Mouse (Mus musculus): ENCODE results near the gene Krtap11-1. TPM values are rescaled to one million over a fixed set of nuclear protein-coding genes. Genes with fewer than 3 reads are reported as not detected.
A peak's percentile ranks its signal among the peaks of the same experiment; 100 is the strongest.

The Krtap11-1 gene
- polyA plus RNA-seq, 1 experiment from 2014 or later: not detected

DNA sequence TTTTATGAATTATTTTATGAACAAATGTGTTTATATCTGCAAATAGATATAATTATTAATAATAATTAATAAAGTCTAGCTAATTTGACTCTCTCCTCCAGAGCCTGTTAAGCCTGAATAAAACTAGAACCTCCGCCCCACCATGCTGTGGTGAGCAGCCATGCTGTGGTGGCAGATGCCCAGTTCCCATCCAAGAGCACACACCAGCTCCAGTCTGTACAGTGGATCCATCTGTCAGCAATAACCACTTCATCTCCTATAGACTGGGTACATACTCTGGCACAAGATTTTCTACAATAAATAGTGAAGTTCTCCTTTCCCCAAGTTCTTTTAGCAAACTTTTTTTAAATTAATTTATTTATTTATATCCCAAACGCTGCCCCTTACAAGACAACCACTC lies 10.7 kb upstream of the Krtap11-1 start:
- Histone ChIP-seq H3K27ac (ENCODE audit: low read length) (no peak overlapping the region), H3K4me1 (ENCODE audit: control insufficient read depth, insufficient read depth, low read length) (peaks cover 3% of the 10 kb centered on the region), H3K9me3 (replicated peaks; ENCODE audit: control insufficient read depth, low read length) (no peaks in the 10 kb centered on the region), H3K4me3 (ENCODE audit: low read length) (no peak overlapping the region), H3K9ac (ENCODE audit: low read length) (no peak overlapping the region), H3K27me3 (ENCODE audit: control insufficient read depth, insufficient read depth, low read length) (no peaks in the 10 kb centered on the region), H3K4me2 (ENCODE audit: low read depth, low read length) (no peak overlapping the region), H3K36me3 (ENCODE audit: control insufficient read depth, insufficient read depth) (no peaks in the 10 kb centered on the region)
- 82% methylated on average over 2 of the region's 2 CpGs for WGBS
- ATAC-seq (replicated peaks; ENCODE audit: extremely low read depth, insufficient read depth, low FRiP score): no peak

DNA sequence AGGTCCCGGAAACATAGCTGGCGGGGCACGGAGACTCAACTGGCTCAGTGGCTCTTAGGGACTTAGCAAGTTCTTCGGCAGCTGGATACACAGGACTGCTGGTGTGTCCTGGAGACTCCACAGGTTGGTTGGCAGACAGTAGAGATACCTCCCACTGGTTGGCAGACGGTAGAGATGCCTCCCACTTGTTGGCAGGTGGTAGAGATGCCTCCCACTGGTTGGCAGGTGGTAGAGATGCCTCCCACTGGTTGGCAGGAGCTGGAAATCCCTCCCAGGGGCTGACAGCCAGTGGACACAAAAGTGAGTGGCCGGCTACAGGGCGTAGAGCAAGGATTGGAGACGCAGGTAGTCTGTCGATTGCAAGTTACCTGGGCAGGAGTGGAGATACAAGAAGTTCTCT lies 467 bp downstream of the Krtap11-1 start:
- 85% methylated on average over 9 of the region's 9 CpGs for WGBS
- peaks cover 3% of the 10 kb centered on the region; the same call in 1 of the 2 replicates for H3K4me1 ChIP-seq (ENCODE audit: control insufficient read depth, insufficient read depth, low read length)
- no peak overlapping the region for H3K9ac ChIP-seq (ENCODE audit: low read length)
- H3K9me3 ChIP-seq (replicated peaks; ENCODE audit: control insufficient read depth, low read length): no peaks in the 10 kb centered on the region
- H3K4me3 ChIP-seq (ENCODE audit: low read length): no peak overlapping the region
- no peak for ATAC-seq (replicated peaks; ENCODE audit: extremely low read depth, insufficient read depth, low FRiP score)
- no peaks in the 10 kb centered on the region for H3K36me3 ChIP-seq (ENCODE audit: control insufficient read depth, insufficient read depth)
- no peak overlapping the region for H3K27ac ChIP-seq (ENCODE audit: low read length)
- H3K4me2 ChIP-seq (ENCODE audit: low read depth, low read length): no peak overlapping the region
- H3K27me3 ChIP-seq (ENCODE audit: control insufficient read depth, insufficient read depth, low read length): no peaks in the 10 kb centered on the region

DNA sequence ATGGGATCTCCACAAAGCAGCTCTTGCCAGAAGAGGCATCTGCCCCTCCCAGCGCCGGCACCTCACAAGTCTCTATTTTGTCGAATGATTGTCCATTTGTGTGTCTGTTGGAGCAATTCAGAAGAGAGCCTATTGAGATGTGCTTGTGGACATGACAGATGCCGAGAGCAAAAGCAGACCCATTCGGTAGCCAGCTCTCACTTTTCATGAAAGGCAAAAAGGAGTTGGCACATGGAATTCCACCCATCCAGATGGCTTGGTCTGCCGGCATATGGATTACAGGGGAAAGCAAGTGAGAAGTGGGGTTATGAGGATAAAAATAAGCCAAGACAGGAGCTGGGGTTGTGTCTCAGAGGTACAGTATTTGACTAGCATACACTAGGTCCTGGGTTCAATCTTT lies 1.8 kb downstream of the Krtap11-1 start:
- no peaks in the 10 kb centered on the region for H3K27me3 ChIP-seq (ENCODE audit: control insufficient read depth, insufficient read depth, low read length)
- H3K4me1 ChIP-seq (ENCODE audit: control insufficient read depth, insufficient read depth, low read length): peaks cover 3% of the 10 kb centered on the region; the same call in 1 of the 2 replicates
- ATAC-seq (replicated peaks; ENCODE audit: extremely low read depth, insufficient read depth, low FRiP score): no peak
- H3K36me3 ChIP-seq (ENCODE audit: control insufficient read depth, insufficient read depth): no peaks in the 10 kb centered on the region
- no peak overlapping the region for H3K4me3 ChIP-seq (ENCODE audit: low read length)
- H3K27ac ChIP-seq (ENCODE audit: low read length): no peak overlapping the region
- no peak overlapping the region for H3K9ac ChIP-seq (ENCODE audit: low read length)
- no peak overlapping the region for H3K4me2 ChIP-seq (ENCODE audit: low read depth, low read length)
- H3K9me3 ChIP-seq (replicated peaks; ENCODE audit: control insufficient read depth, low read length): no peaks in the 10 kb centered on the region
- 69% methylated on average over 6 of the region's 6 CpGs for WGBS

DNA sequence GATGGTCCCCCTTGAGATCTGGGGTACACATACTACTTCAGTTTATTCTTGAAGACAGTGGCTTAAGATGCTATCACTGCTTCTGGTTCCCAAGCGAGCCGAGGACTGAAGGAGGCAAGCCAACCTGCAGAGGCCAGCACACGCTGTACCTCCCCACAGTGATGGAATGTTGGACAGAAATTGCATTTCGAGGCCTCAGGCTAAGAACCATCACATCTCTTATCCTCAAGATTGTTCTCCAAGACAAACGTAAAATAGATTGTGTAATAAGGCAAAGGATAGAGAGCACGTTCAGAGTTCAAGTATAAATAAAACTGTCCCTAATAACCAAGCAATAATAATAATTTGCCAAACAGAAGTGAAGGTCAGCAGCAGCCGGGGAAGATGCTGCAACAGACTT lies 2.8 kb downstream of the Krtap11-1 start:
- Histone ChIP-seq H3K27ac (ENCODE audit: low read length) (no peak overlapping the region), H3K4me1 (ENCODE audit: control insufficient read depth, insufficient read depth, low read length) (peaks cover 3% of the 10 kb centered on the region; the same call in 1 of the 2 replicates), H3K36me3 (ENCODE audit: control insufficient read depth, insufficient read depth) (no peaks in the 10 kb centered on the region), H3K9ac (ENCODE audit: low read length) (no peak overlapping the region), H3K27me3 (ENCODE audit: control insufficient read depth, insufficient read depth, low read length) (no peaks in the 10 kb centered on the region), H3K4me2 (ENCODE audit: low read depth, low read length) (no peak overlapping the region), H3K9me3 (replicated peaks; ENCODE audit: control insufficient read depth, low read length) (no peaks in the 10 kb centered on the region), H3K4me3 (ENCODE audit: low read length) (no peak overlapping the region)
- WGBS: 63% methylated on average over 7 of the region's 7 CpGs
- no peak for ATAC-seq (replicated peaks; ENCODE audit: extremely low read depth, insufficient read depth, low FRiP score)

DNA sequence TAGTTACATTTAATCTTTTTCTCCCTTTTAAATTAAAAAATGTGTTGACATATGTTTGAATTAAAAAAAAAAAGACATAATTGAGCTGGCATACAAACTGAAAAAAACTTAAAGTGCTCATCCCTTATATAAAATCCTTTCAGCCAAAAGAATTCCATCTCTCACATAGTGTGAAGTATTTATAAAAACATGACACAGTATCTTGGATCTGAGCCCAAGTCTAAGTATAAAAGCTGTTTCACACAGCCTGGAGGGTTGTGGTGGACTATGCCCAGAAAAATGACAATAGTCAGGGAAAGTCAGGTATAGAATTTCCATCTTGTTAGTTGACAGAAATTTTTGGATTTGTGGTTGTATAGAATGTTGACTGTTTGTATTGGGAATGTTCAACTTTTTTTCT lies 20.7 kb downstream of the Krtap11-1 start:
- H3K4me1 ChIP-seq (ENCODE audit: control insufficient read depth, insufficient read depth, low read length): no peaks in the 10 kb centered on the region
- H3K4me3 ChIP-seq (ENCODE audit: low read length): no peak overlapping the region
- no peaks in the 10 kb centered on the region for H3K36me3 ChIP-seq (ENCODE audit: control insufficient read depth, insufficient read depth)
- peak; percentile 49; the same call in 1 of the 2 replicates for ATAC-seq (replicated peaks; ENCODE audit: extremely low read depth, insufficient read depth, low FRiP score)
- H3K9ac ChIP-seq (ENCODE audit: low read length): no peak overlapping the region
- no peak overlapping the region for H3K27ac ChIP-seq (ENCODE audit: low read length)
- H3K27me3 ChIP-seq (ENCODE audit: control insufficient read depth, insufficient read depth, low read length): no peaks in the 10 kb centered on the region
- H3K9me3 ChIP-seq (replicated peaks; ENCODE audit: control insufficient read depth, low read length): no peaks in the 10 kb centered on the region
- no peak overlapping the region for H3K4me2 ChIP-seq (ENCODE audit: low read depth, low read length)

DNA sequence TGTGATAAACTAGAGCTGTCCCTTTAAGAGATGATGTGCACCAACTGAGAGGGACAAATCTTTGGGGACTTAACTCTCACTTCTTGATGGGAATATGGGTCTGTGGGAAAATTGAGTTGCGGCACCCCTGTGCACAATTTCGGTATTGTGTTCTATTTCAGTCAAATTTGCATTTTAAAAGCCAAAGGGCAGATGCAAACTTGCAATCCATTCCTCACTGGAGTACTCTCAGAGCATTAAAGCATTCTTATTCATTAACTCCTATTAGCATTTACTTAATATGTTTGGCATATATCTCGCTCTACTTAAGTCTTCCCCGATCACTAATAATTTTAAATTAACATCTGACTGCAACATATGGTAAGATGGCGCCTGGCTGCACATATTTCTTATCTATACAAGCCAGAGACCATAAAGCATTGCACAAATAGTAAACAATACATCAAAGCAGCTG lies 32.9 kb downstream of the Krtap11-1 start:
- H3K27ac ChIP-seq (ENCODE audit: low read length): no peak overlapping the region
- H3K9me3 ChIP-seq (replicated peaks; ENCODE audit: control insufficient read depth, low read length): no peaks in the 10 kb centered on the region
- no peaks in the 10 kb centered on the region for H3K27me3 ChIP-seq (ENCODE audit: control insufficient read depth, insufficient read depth, low read length)
- no peak overlapping the region for H3K9ac ChIP-seq (ENCODE audit: low read length)
- ATAC-seq (replicated peaks; ENCODE audit: extremely low read depth, insufficient read depth, low FRiP score): no peak
- WGBS: 75% methylated on average over 5 of the region's 5 CpGs
- no peaks in the 10 kb centered on the region for H3K36me3 ChIP-seq (ENCODE audit: control insufficient read depth, insufficient read depth)
- H3K4me3 ChIP-seq (ENCODE audit: low read length): no peak overlapping the region
- H3K4me2 ChIP-seq (ENCODE audit: low read depth, low read length): no peak overlapping the region
- H3K4me1 ChIP-seq (ENCODE audit: control insufficient read depth, insufficient read depth, low read length): no peaks in the 10 kb centered on the region

DNA sequence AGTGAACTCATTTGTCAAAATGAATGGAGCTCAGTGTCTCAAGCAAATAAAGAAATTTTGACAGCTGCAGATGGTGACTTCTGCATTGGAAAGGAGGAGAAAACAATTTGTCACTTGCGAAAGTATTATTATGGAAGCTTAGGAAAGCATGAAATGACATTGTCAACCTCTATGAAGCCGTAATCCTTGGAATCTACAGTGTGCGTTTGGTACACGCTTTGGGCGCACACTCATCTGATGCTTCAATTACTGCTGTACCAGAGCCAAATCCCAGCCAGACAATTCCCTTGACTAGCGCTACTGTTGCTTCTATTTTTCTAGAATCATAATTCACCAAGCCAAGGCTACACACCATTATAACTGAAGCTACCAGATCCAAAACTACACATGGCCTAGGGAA lies 33.6 kb downstream of the Krtap11-1 start:
- Histone ChIP-seq H3K36me3 (ENCODE audit: control insufficient read depth, insufficient read depth) (no peaks in the 10 kb centered on the region), H3K4me1 (ENCODE audit: control insufficient read depth, insufficient read depth, low read length) (no peaks in the 10 kb centered on the region), H3K9ac (ENCODE audit: low read length) (no peak overlapping the region), H3K27me3 (ENCODE audit: control insufficient read depth, insufficient read depth, low read length) (no peaks in the 10 kb centered on the region), H3K27ac (ENCODE audit: low read length) (no peak overlapping the region), H3K4me2 (ENCODE audit: low read depth, low read length) (no peak overlapping the region), H3K4me3 (ENCODE audit: low read length) (no peak overlapping the region), H3K9me3 (replicated peaks; ENCODE audit: control insufficient read depth, low read length) (no peaks in the 10 kb centered on the region)
- WGBS: 93% methylated on average over 6 of the region's 6 CpGs
- no peak for ATAC-seq (replicated peaks; ENCODE audit: extremely low read depth, insufficient read depth, low FRiP score)

DNA sequence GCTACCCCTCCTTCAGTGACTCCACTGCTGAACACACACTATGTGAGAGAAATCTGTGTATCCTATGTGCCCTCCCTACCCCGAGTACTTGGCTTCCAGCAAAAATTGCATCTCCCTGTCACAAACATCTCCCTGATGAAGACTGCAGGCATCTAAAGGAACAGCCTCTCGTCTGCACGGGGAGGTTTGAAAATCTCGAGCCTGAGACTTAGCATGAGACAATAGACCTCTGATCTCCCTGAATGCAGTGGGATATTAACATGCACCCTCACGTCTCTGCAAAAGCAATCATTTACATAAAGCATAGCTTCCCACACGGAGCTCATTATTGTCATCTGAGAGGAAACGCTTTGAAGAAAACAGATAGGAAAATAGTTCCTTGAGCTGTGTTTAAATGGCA lies 40.4 kb downstream of the Krtap11-1 start:
- no peak overlapping the region for H3K27ac ChIP-seq (ENCODE audit: low read length)
- H3K4me2 ChIP-seq (ENCODE audit: low read depth, low read length): no peak overlapping the region
- H3K9me3 ChIP-seq (replicated peaks; ENCODE audit: control insufficient read depth, low read length): no peaks in the 10 kb centered on the region
- 53% methylated on average over 7 of the region's 7 CpGs for WGBS
- no peak overlapping the region for H3K9ac ChIP-seq (ENCODE audit: low read length)
- no peaks in the 10 kb centered on the region for H3K36me3 ChIP-seq (ENCODE audit: control insufficient read depth, insufficient read depth)
- no peaks in the 10 kb centered on the region for H3K4me1 ChIP-seq (ENCODE audit: control insufficient read depth, insufficient read depth, low read length)
- no peak for ATAC-seq (replicated peaks; ENCODE audit: extremely low read depth, insufficient read depth, low FRiP score)
- H3K27me3 ChIP-seq (ENCODE audit: control insufficient read depth, insufficient read depth, low read length): no peaks in the 10 kb centered on the region
- no peak overlapping the region for H3K4me3 ChIP-seq (ENCODE audit: low read length)

DNA sequence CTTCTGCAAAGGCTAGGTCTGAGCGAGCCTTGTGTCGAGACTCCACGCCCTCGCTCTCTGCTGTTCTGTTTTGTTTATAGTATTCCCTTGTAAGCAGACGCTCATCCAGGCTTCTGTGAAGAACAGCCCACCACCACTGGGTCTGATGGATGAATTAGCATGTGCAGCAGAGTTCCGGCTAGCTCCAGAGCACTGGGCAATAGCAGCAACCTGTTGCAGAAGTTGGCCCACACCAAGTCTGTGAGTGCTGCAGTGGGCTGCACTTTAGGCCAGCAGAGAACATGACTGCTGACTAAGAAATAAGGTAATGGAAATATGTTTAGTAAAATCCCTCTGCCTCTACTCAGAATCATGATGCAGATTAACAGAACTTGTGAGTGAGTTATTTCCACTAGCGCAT lies 41.1 kb downstream of the Krtap11-1 start:
- Histone ChIP-seq H3K36me3 (ENCODE audit: control insufficient read depth, insufficient read depth) (no peaks in the 10 kb centered on the region), H3K9ac (ENCODE audit: low read length) (no peak overlapping the region), H3K27me3 (ENCODE audit: control insufficient read depth, insufficient read depth, low read length) (no peaks in the 10 kb centered on the region), H3K4me3 (ENCODE audit: low read length) (no peak overlapping the region), H3K27ac (ENCODE audit: low read length) (no peak overlapping the region), H3K4me2 (ENCODE audit: low read depth, low read length) (no peak overlapping the region), H3K9me3 (replicated peaks; ENCODE audit: control insufficient read depth, low read length) (no peaks in the 10 kb centered on the region), H3K4me1 (ENCODE audit: control insufficient read depth, insufficient read depth, low read length) (no peaks in the 10 kb centered on the region)
- WGBS: 71% methylated on average over 7 of the region's 7 CpGs
- ATAC-seq (replicated peaks; ENCODE audit: extremely low read depth, insufficient read depth, low FRiP score): no peak

DNA sequence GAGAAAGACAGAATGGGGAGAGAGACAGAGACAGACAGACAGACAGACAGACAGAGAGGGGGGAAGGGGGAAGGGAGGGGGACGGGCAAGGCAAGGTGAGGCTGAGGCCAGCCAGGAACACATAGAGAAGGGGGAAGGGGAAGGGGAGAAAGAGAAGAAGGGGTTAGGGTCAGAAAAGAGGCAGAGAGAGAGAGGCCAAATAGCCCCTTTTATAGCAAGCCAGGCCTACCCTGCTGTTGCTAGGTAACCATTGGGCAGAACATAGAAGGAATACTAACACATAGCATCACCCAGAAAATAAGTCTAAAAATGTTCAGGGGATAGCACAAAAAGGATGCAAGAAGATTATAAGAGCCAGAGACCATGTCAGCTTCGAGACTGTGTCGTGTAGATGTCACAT lies 42.6 kb downstream of the Krtap11-1 start:
- Histone ChIP-seq H3K4me2 (ENCODE audit: low read depth, low read length) (no peak overlapping the region), H3K4me3 (ENCODE audit: low read length) (no peak overlapping the region), H3K9me3 (replicated peaks; ENCODE audit: control insufficient read depth, low read length) (no peaks in the 10 kb centered on the region), H3K9ac (ENCODE audit: low read length) (no peak overlapping the region), H3K27ac (ENCODE audit: low read length) (no peak overlapping the region), H3K36me3 (ENCODE audit: control insufficient read depth, insufficient read depth) (no peaks in the 10 kb centered on the region), H3K4me1 (ENCODE audit: control insufficient read depth, insufficient read depth, low read length) (no peaks in the 10 kb centered on the region), H3K27me3 (ENCODE audit: control insufficient read depth, insufficient read depth, low read length) (no peaks in the 10 kb centered on the region)
- no peak for ATAC-seq (replicated peaks; ENCODE audit: extremely low read depth, insufficient read depth, low FRiP score)
- WGBS: 81% methylated on average over 3 of the region's 3 CpGs
